Mouse (Mus musculus): ENCODE results near the gene Phkb.

Phkb gene

GRCm38 (mm10) chr8:85944820-85945219 is 104.1 kb downstream of the Phkb start:
- DNase-seq (ENCODE audit: low read depth): no peak

GRCm38 (mm10) chr8:85958391-85958790 is 117.6 kb downstream of the Phkb start:
- DNase-seq (ENCODE audit: low read depth): no peak

- no peak for DNase-seq (ENCODE audit: low read depth)
Observed at GRCm38 (mm10) chr8:85959880-85960279, 119.1 kb downstream of the Phkb start.

- no peak for DNase-seq (ENCODE audit: low read depth)
Observed at GRCm38 (mm10) chr8:85977588-85978077, 136.9 kb downstream of the Phkb start.

- no peak for DNase-seq (ENCODE audit: low read depth)
Observed at GRCm38 (mm10) chr8:85992911-85993310, 152.2 kb downstream of the Phkb start.

GRCm38 (mm10) chr8:85993661-85994060 is 152.9 kb downstream of the Phkb start:
- DNase-seq (ENCODE audit: low read depth): no peak

GRCm38 (mm10) chr8:85995971-85996370 is 155.2 kb downstream of the Phkb start:
- DNase-seq (ENCODE audit: low read depth): no peak

- DNase-seq (ENCODE audit: low read depth): no peak
Observed at GRCm38 (mm10) chr8:86006485-86006884, 165.7 kb downstream of the Phkb start.

GRCm38 (mm10) chr8:86016806-86017205 is 176.0 kb downstream of the Phkb start:
- no peak for DNase-seq (ENCODE audit: low read depth)

GRCm38 (mm10) chr8:86028646-86029312 is 188.0 kb downstream of the Phkb start:
- no peak for DNase-seq (ENCODE audit: low read depth)

GRCm38 (mm10) chr8:86029451-86029850 is 188.7 kb downstream of the Phkb start:
- DNase-seq (ENCODE audit: low read depth): no peak

GRCm38 (mm10) chr8:86034662-86035365 is 194.1 kb downstream of the Phkb start:
- DNase-seq (ENCODE audit: low read depth): no peak

- DNase-seq (ENCODE audit: low read depth): no peak
Observed at GRCm38 (mm10) chr8:86035371-86035770, 194.6 kb downstream of the Phkb start.

- DNase-seq (ENCODE audit: low read depth): no peak
Observed at GRCm38 (mm10) chr8:86038462-86038861, 197.7 kb downstream of the Phkb start.

GRCm38 (mm10) chr8:86042049-86042448 is 201.3 kb downstream of the Phkb start:
- DNase-seq (ENCODE audit: low read depth): no peak

GRCm38 (mm10) chr8:86050882-86051281 is 210.1 kb downstream of the Phkb start:
- DNase-seq (ENCODE audit: low read depth): no peak

GRCm38 (mm10) chr8:86052003-86052402 is 211.2 kb downstream of the Phkb start:
- peak; percentile 68 for DNase-seq (ENCODE audit: low read depth)

- DNase-seq (ENCODE audit: low read depth): no peak
Observed at GRCm38 (mm10) chr8:86058618-86059017, 217.9 kb downstream of the Phkb start.

GRCm38 (mm10) chr8:86059130-86059529 is 218.4 kb downstream of the Phkb start:
- DNase-seq (ENCODE audit: low read depth): no peak

GRCm38 (mm10) chr8:86063411-86063810 is 222.7 kb downstream of the Phkb start:
- no peak for DNase-seq (ENCODE audit: low read depth)

GRCm38 (mm10) chr8:86079433-86079832 is 238.7 kb downstream of the Phkb start:
- DNase-seq (ENCODE audit: low read depth): no peak

GRCm38 (mm10) chr8:86083346-86083745 is 242.6 kb downstream of the Phkb start:
- no peak for DNase-seq (ENCODE audit: low read depth)

- DNase-seq (ENCODE audit: low read depth): no peak
Observed at GRCm38 (mm10) chr8:86086791-86087190, 246.0 kb downstream of the Phkb start.

GRCm38 (mm10) chr8:86087468-86087867 is 246.7 kb downstream of the Phkb start:
- DNase-seq (ENCODE audit: low read depth): no peak

Data from naive thymus-derived CD4-positive, alpha-beta T cell, adult 2 months (primary cell).